Mouse (Mus musculus) c-Kit-negative CD71-positive TER-119-positive erythroid progenitor cells, embryonic 14.5 days (primary cell): ENCODE results near the gene Exosc2.

Source experiments
- DNase-seq: peaks from one replicate; pipeline ENCODE4 v3.0.0-alpha.2; 2013; ENCODE audit warnings: low read depth, low spot score

The Exosc2 gene

DNA sequence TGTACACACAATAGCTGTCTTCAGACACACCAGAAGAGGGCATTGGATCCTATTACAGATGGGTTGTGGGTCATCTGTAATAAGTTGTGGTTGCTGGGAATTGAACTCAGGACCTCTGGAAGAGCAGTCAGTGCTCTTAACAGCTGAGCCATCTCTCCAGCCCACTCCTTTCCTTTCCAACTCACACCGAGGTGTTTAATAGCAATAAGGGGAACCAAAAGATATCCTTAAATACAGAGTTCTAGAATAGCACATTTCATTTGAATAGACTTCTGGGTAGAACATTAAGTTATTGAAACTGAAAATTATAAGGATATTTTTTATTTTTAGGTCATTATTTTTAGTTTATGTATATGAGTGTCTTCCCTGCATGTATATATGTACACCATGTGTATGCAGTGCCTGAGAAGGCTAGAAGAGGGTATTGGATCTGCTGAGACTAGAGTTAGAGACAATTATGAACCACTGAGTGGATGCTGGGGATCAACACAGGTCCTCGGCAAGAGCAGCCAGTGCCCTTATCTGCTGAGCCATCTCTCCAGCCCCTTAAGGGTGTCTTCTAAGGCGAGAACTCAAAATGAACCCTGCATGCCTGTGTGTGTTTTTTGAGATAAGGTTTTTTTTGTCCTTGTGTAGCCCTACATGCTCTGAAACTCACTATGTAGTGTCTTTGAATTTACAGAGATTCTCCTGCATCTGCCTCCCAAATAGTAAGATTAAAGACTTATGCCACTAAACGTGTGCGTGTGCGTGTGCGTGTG, 54.4 kb downstream of the Exosc2 start:
- DNase-seq = no peak

DNA sequence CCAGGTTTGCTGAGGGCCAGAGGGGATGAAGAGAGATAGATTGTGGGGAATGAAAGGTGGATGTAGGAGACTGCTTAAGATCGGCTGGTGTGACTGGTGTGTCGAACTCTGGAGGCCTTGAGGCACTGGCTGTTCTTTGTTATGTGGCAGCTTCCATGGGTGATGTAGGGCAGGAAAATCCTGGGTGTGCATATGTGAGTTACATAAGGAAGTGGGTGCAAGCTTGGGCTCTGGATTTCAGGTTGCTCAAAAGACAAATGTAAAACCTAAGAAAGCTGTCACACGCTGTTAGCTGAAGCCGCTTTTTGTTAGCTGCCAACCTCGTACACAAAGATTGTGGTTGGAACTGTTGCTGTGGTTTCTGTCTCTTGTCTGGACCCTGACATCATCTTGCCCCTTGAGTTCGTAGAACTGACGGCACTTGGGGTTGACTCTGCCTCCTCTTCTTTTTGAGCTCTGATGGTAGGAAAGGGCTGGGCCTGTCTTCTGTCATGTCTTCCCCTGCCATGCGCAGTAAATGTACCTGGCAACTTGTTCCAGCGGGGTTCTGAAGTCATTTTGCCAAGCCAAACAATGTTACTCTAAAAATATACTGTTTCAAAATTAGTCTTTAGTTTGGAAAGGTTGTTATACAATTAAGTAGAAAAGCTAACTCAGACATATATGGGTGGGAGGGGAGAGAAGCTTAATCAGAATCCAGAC, 57.2 kb downstream of the Exosc2 start:
- DNase-seq = no peak

DNA sequence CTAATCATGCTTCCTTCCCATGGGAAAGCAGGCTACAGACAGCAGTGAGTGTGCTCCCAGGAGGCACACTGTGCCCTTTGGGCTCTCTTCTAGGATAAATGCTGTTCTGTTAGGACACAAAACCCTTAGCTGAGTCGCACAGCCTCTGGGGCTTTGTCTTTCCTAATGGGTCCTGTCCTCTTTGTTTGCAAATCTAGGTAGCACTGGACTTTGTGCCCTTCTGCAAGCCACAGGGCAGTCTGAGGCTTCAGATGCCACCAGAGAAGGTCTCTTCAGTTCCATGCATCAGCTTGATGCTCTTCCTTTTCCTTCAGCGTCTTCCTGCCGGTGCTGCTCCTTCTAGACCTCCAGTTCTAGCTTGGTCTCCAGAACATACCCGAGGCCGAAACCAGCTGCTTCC, 60.1 kb downstream of the Exosc2 start:
- no peak for DNase-seq
